Mouse (Mus musculus) kidney, adult 2 months (tissue): ENCODE results near the gene Hes3. TPM values are rescaled to one million over a fixed set of nuclear protein-coding genes. Genes with fewer than 3 reads are reported as not detected.

Experiments used
- DNase-seq: peaks from one replicate; pipeline ENCODE4 v3.0.0; 2021
- H3K27ac ChIP-seq: fragments of 200-500 bp; 2 replicates; pipeline ENCODE4 v1.5.1; 2012; ENCODE audit warnings: low read depth, low read length, control low read depth, inconsistent platforms; ENCODE audit not compliant: insufficient read depth
- H3K27me3 ChIP-seq: fragments of 200-500 bp; replicated peaks from 2 replicates; pipeline ENCODE4 v1.6.1; 2012; ENCODE audit warnings: mild to moderate bottlenecking, moderate library complexity, low read length, inconsistent platforms; ENCODE audit not compliant: control insufficient read depth, insufficient read depth
- H3K36me3 ChIP-seq: fragments of 200-500 bp; 2 replicates; pipeline ENCODE4 v1.6.1; 2012; ENCODE audit warnings: mild to moderate bottlenecking, moderate library complexity, low read length, inconsistent platforms; ENCODE audit not compliant: control insufficient read depth, insufficient read depth
- H3K4me1 ChIP-seq: fragments of 200-500 bp; 2 replicates; pipeline ENCODE4 v1.6.1; 2011; ENCODE audit warnings: low read length; ENCODE audit not compliant: control insufficient read depth, insufficient read depth
- H3K4me3 ChIP-seq: fragments of 200-500 bp; 2 replicates; pipeline ENCODE4 v1.5.1; 2011; ENCODE audit warnings: mild to moderate bottlenecking, low read depth, low read length, control low read depth; ENCODE audit not compliant: insufficient read depth
- CTCF ChIP-seq: fragments of 200-500 bp; conservative IDR thresholded peaks from 2 replicates; pipeline ENCODE4 v1.5.1; 2011; ENCODE audit warnings: low read depth, mild to moderate bottlenecking, control low read depth, low read length, moderate library complexity, mixed read lengths; ENCODE audit not compliant: insufficient read depth, insufficient read length
- POLR2A ChIP-seq: fragments of 200-500 bp; IDR thresholded peaks from one replicate; pipeline ENCODE4 v1.6.1; 2011; ENCODE audit warnings: low read depth, low read length, control low read depth
- WGBS: fragments of 180-500 bp; shearing (Covaris S2); methylation state at CpG from one replicate; pipeline ENCODE4 v1.1.7; 2018; 5-methylcytosine and 5-hydroxymethylcytosine counted together
- polyA plus RNA-seq: library from polyadenylated mRNA; depleted of rRNA; stranded (reverse); fragments of >200 nt; gene quantifications from 2 replicates; pipeline ENCODE4 v1.2.3, GENCODE M21; 2012

Hes3 gene
- polyA plus RNA-seq, 1 experiment: not detected

- DNase-seq: no peak
- Histone ChIP-seq H3K4me3 (no peak overlapping the region), H3K27ac (no peak overlapping the region), H3K27me3 (no peaks in the 10 kb centered on the region; the same call in 1 of the 2 replicates), H3K4me1 (no peaks in the 10 kb centered on the region), H3K36me3 (no peaks in the 10 kb centered on the region)
- no peak for TF ChIP-seq CTCF
- TF ChIP-seq POLR2A: no peak
- WGBS: 71% methylated on average over 2 of the region's 2 CpGs
These were observed 13.5 kb downstream of the Hes3 start for GRCm38 (mm10) chr4:152277916-152278315.

GRCm38 (mm10) chr4:152276389-152277347 lies 14.8 kb downstream of the Hes3 start:
- Histone ChIP-seq H3K4me3 (no peak overlapping the region), H3K27me3 (no peaks in the 10 kb centered on the region; the same call in 1 of the 2 replicates), H3K36me3 (no peaks in the 10 kb centered on the region), H3K27ac (no peak overlapping the region), H3K4me1 (no peaks in the 10 kb centered on the region)
- 60% methylated on average over 10 of the region's 10 CpGs for WGBS
- no peak for TF ChIP-seq POLR2A
- TF ChIP-seq CTCF: peak; percentile 58
- DNase-seq: no peak

GRCm38 (mm10) chr4:152274681-152275131 lies 16.8 kb downstream of the Hes3 start:
- DNase-seq: no peak
- Histone ChIP-seq H3K27me3 (no peaks in the 10 kb centered on the region; the same call in 1 of the 2 replicates), H3K4me3 (peak overlapping the region; percentile 39), H3K4me1 (no peaks in the 10 kb centered on the region), H3K27ac (no peak overlapping the region), H3K36me3 (no peaks in the 10 kb centered on the region)
- 17% methylated on average over 20 of the region's 20 CpGs for WGBS
- TF ChIP-seq POLR2A: no peak
- TF ChIP-seq CTCF: no peak

- no peak for TF ChIP-seq POLR2A
- TF ChIP-seq CTCF: no peak
- whole genome bisulfite sequencing: 3% methylated on average over 46 of the region's 48 CpGs
These were observed 17.7 kb downstream of the Hes3 start, which contains the start of gene Gpr153 for GRCm38 (mm10) chr4:152273621-152274236. Gene Gpr153 (plus strand): TSS chr4:152274232.

DNA sequence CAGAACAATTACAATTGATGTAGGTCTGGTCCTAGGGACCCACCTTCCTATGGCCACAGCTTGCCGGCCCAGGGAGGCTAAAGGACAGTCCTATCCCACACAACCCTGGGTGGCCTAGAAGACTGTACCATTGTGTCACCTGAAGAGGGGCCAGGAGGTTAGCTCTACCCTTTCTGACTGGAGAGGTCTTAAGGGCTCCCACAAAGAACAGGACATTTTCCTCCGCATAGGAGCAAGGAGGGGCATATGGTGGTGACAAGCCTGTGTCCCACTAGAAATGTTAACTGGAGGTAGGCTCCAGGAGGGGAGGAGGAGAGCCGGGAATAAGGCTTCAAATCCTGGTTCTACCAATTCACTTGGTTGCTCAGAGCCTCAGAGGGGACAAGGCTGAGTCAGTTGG lies 18.3 kb downstream of the Hes3 start:
- 57% methylated on average over 3 of the region's 3 CpGs for WGBS
- TF ChIP-seq CTCF (no peak), POLR2A (no peak)
- no peak overlapping the region for H3K27ac ChIP-seq

More at GRCm38 (mm10) chr4:152273621-152274236, 17.7 kb downstream of the Hes3 start, which contains the start of gene Gpr153:
- no peaks in the 10 kb centered on the region for H3K4me1 ChIP-seq
- H3K36me3 ChIP-seq: no peaks in the 10 kb centered on the region
- H3K27me3 ChIP-seq: no peaks in the 10 kb centered on the region; the same call in 1 of the 2 replicates
- H3K27ac ChIP-seq: no peak within 1 kb of the TSS
- DNase-seq: peak; percentile 32
- H3K4me3 ChIP-seq: peak within 1 kb of the TSS; percentile 39

GRCm38 (mm10) chr4:152272449-152273049 lies 18.9 kb downstream of the Hes3 start:
- peak; percentile 57 for DNase-seq
- no peaks in the 10 kb centered on the region for H3K4me1 ChIP-seq

More for the DNA sequence above, 18.3 kb downstream of the Hes3 start:
- no peak for DNase-seq
- no peaks in the 10 kb centered on the region; the same call in 1 of the 2 replicates for H3K27me3 ChIP-seq
- no peaks in the 10 kb centered on the region for H3K4me1 ChIP-seq
- H3K36me3 ChIP-seq: no peaks in the 10 kb centered on the region
- no peak overlapping the region for H3K4me3 ChIP-seq

More at GRCm38 (mm10) chr4:152272449-152273049, 18.9 kb downstream of the Hes3 start:
- TF ChIP-seq POLR2A: no peak
- TF ChIP-seq CTCF: 0 out of 2 replicates have a peak, but pooled peaks have one; percentile 16
- Histone ChIP-seq H3K27ac (no peak overlapping the region), H3K27me3 (no peaks in the 10 kb centered on the region; the same call in 1 of the 2 replicates), H3K4me3 (no peak overlapping the region), H3K36me3 (no peaks in the 10 kb centered on the region)
- WGBS: 42% methylated on average over 9 of the region's 9 CpGs
